Mouse (Mus musculus) liver, adult 2 months (tissue): ENCODE data around the gene A430078G23Rik. TPM values are rescaled to one million over a fixed set of nuclear protein-coding genes. Genes with fewer than 3 reads are reported as not detected.

Source experiments
- DNase-seq: peaks from one replicate; pipeline ENCODE4 v3.0.0-alpha.2; 2011; ENCODE audit warnings: low read depth, low spot score; ENCODE audit errors: extremely low read depth
- H3K27ac ChIP-seq: fragments of 200-500 bp; replicated peaks from 2 replicates; pipeline ENCODE4 v1.5.1; 2012; ENCODE audit warnings: low read depth, mild to moderate bottlenecking, control low read depth, inconsistent platforms, low read length; ENCODE audit not compliant: insufficient read depth
- H3K27me3 ChIP-seq: fragments of 200-500 bp; 2 replicates; pipeline ENCODE4 v1.6.1; 2012; ENCODE audit warnings: mild to moderate bottlenecking, moderate library complexity, low read length, inconsistent platforms; ENCODE audit not compliant: control insufficient read depth, insufficient read depth
- H3K36me3 ChIP-seq: fragments of 200-500 bp; 2 replicates; pipeline ENCODE4 v1.6.1; 2012; ENCODE audit warnings: low read length, inconsistent platforms; ENCODE audit not compliant: control insufficient read depth, insufficient read depth
- H3K4me1 ChIP-seq: fragments of 200-500 bp; 2 replicates; pipeline ENCODE4 v1.6.1; 2011; ENCODE audit warnings: low read length; ENCODE audit not compliant: control insufficient read depth, insufficient read depth
- H3K4me3 ChIP-seq: fragments of 200-500 bp; 2 replicates; pipeline ENCODE4 v1.5.1; 2011; ENCODE audit warnings: low read depth, mild to moderate bottlenecking, control low read depth, low read length, moderate library complexity; ENCODE audit not compliant: insufficient read depth
- H3K79me2 ChIP-seq: fragments of 200-500 bp; 2 replicates; pipeline ENCODE4 v1.6.1; 2012; ENCODE audit warnings: inconsistent platforms, mild to moderate bottlenecking, low read length, moderate library complexity; ENCODE audit not compliant: control insufficient read depth, insufficient read depth
- H3K9ac ChIP-seq: fragments of 200-500 bp; 2 replicates; pipeline ENCODE4 v1.6.1; 2012; ENCODE audit warnings: low read depth, mild to moderate bottlenecking, control low read depth, inconsistent platforms, low read length
- CTCF ChIP-seq: fragments of 200-500 bp; IDR thresholded peaks from 2 replicates; pipeline ENCODE4 v1.5.1; 2011; ENCODE audit warnings: low read depth, low read length, control low read depth
- POLR2A ChIP-seq: fragments of 200-500 bp; IDR thresholded peaks from 2 replicates; pipeline ENCODE4 v1.6.1; 2011; ENCODE audit warnings: low read length, control low read depth; ENCODE audit not compliant: insufficient read depth; ENCODE audit errors: extremely low read depth
- WGBS: fragments of 180-500 bp; shearing (Covaris S2); methylation state at CpG from one replicate; pipeline ENCODE4 v1.1.7; 2018; 5-methylcytosine and 5-hydroxymethylcytosine counted together
- polyA plus RNA-seq: library from polyadenylated mRNA; depleted of rRNA; stranded (reverse); fragments of >200 nt; gene quantifications from 2 replicates; pipeline ENCODE4 v1.2.3, GENCODE M21; 2012
- total RNA-seq: library from RNA; depleted of rRNA; stranded (reverse); fragments of >200 nt; gene quantifications from 2 replicates; pipeline ENCODE4 v1.2.3, GENCODE M21; 2014

The A430078G23Rik gene
- total and polyA plus RNA-seq, 2 experiments, result 0.53 to 0.74 TPM

- 36% methylated on average over 4 of the region's 4 CpGs for WGBS
- Histone ChIP-seq H3K27me3 (no peaks in the 10 kb centered on the region), H3K79me2 (peaks cover 31% of the 10 kb centered on the region), H3K4me3 (no peak overlapping the region), H3K36me3 (no peaks in the 10 kb centered on the region), H3K4me1 (peaks cover 43% of the 10 kb centered on the region), H3K9ac (no peak overlapping the region), H3K27ac (peak overlapping the region; percentile 54)
- no peak for TF ChIP-seq POLR2A
- TF ChIP-seq CTCF, result no peak
- peak; percentile 84 for DNase-seq
These were observed 63.6 kb downstream of the A430078G23Rik start for GRCm38 (mm10) chr8:3416846-3417245.

DNA sequence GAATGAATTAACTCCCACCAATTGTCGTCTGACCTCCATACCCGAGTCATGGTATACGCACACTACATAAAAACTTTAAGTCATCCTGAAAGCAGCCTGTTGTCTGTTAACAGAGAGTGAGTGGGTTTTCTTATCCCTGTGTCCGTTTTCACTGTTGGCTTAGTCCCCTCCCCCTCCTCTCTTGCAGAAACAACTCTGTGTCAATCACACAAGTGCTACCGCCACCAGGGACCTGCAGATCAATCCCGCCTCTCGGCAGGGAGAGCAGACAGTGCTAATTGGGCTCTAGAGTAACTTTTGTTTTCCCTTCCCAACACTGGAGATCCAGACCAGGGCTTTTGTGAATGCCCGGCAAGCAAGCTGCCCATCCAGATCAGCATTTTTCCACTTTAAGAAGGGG, 64.2 kb downstream of the A430078G23Rik start:
- peak overlapping the region; percentile 60 for H3K27ac ChIP-seq
- no peak overlapping the region for H3K4me3 ChIP-seq
- TF ChIP-seq CTCF (no peak), POLR2A (no peak)
- peaks cover 38% of the 10 kb centered on the region for H3K4me1 ChIP-seq
- no peaks in the 10 kb centered on the region for H3K27me3 ChIP-seq
- 21% methylated on average over 8 of the region's 8 CpGs for WGBS
- DNase-seq, result peak; percentile 77
- H3K79me2 ChIP-seq, result peaks cover 31% of the 10 kb centered on the region
- peak overlapping the region; percentile 29; the same call in 1 of the 2 replicates for H3K9ac ChIP-seq
- no peaks in the 10 kb centered on the region for H3K36me3 ChIP-seq

DNA sequence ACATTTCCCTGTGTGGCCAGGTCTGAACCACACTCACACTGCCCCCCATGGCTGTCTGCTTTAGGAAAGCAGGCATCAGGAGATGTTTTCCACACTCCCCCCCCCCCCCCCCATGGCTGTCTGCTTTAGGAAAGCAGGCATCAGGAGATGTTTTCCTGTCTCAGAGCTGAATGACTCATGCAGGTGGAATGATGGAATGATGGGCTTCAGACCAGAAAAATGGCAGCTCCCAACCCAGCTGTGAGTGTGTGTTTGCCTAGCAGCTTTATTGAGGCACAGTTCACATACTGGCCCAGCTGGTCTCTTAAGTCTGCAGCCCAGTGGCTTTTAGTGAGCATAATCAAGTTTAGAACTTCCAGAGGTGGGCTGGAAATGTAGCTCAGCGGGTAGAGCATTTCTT, 64.9 kb downstream of the A430078G23Rik start:
- Histone ChIP-seq H3K4me3 (no peak overlapping the region), H3K79me2 (peaks cover 30% of the 10 kb centered on the region), H3K4me1 (peaks cover 36% of the 10 kb centered on the region), H3K27ac (no peak overlapping the region), H3K9ac (no peak overlapping the region), H3K27me3 (no peaks in the 10 kb centered on the region), H3K36me3 (no peaks in the 10 kb centered on the region)
- DNase-seq, result no peak
- whole genome bisulfite sequencing, result 92% methylated on average over 1 of the region's 1 CpGs
- TF ChIP-seq CTCF (no peak), POLR2A (no peak)

DNA sequence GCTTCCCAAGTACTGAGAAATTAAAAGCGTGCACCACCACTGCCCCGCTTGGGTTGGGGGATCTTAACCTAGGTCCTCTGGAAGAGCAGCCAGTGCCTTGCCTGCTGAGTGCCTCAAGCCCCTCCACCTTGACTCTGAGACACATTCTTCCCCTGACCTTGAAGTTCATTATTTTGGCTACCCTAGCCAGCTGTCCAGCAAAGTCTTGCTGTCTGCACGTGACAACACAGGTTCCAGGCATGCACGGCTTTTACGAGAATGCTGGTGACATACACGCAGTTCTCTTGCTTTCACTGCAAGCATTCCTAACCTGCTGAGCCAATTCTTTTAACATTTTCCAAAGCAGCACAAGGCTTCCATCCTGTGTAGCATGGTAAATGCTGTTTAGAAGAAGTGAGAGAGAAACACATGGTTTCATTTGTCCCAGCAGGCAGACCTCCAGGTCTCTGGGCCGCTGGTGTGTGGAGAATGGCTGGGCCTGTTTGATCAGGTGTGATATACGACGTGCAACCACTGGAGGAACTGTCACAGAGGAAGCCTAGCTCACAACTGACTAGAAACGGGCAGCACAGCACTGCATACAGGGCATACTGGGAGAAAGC, 67.0 kb downstream of the A430078G23Rik start:
- Histone ChIP-seq H3K36me3 (no peaks in the 10 kb centered on the region), H3K27ac (no peak overlapping the region), H3K9ac (no peak overlapping the region), H3K79me2 (peaks cover 34% of the 10 kb centered on the region), H3K4me1 (peaks cover 19% of the 10 kb centered on the region), H3K4me3 (no peak overlapping the region), H3K27me3 (no peaks in the 10 kb centered on the region)
- TF ChIP-seq CTCF (no peak), POLR2A (no peak)
- no peak for DNase-seq
- 94% methylated on average over 10 of the region's 10 CpGs for WGBS

DNA sequence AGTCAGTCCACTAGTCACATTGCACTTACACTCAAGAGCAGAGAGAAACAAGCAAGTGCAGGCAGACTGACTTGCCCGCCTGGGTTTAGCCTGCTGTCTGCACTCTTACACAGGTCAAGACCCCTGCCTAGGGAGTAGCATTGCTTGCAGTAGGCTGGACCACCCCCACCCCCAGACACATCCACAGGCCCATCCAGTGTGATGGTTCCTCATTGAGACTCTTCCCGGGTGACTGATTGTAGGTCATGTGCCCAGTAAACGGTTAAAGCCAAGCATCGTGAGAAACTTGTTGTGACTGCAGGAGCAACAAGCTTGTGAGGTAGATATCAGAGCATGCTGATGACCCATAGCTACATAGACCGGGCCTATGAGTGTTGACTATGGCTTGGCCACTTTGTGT, 68.3 kb downstream of the A430078G23Rik start:
- Histone ChIP-seq H3K79me2 (peaks cover 34% of the 10 kb centered on the region), H3K4me3 (no peak overlapping the region), H3K36me3 (no peaks in the 10 kb centered on the region), H3K27me3 (no peaks in the 10 kb centered on the region), H3K27ac (no peak overlapping the region), H3K4me1 (peaks cover 9% of the 10 kb centered on the region), H3K9ac (no peak overlapping the region)
- DNase-seq, result no peak
- WGBS, result 89% methylated on average over 5 of the region's 5 CpGs
- TF ChIP-seq POLR2A (no peak), CTCF (no peak)

DNA sequence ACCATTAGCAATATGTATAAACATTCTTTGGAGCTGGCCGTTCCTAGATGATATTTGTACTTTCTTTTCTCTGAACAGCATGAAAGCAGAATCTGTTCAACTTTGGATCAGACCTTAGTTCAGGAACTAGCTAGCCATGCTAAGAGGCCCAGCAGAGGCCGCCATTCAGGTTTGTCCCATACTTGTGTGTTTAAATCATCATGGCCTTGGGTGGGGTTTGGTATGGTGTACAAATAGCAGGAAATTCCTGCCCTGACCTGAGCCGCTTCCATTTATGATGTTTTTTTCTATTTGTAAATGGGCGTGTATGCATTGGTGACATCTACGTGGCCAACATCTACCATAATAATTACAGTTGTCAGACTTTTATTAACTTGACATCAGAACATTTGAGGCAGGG, 72.0 kb downstream of the A430078G23Rik start:
- WGBS, result 90% methylated on average over 5 of the region's 5 CpGs
- Histone ChIP-seq H3K79me2 (peaks cover 19% of the 10 kb centered on the region; the same call in 1 of the 2 replicates), H3K27ac (no peak overlapping the region), H3K36me3 (peaks cover 10% of the 10 kb centered on the region; the same call in 1 of the 2 replicates), H3K4me3 (no peak overlapping the region), H3K27me3 (no peaks in the 10 kb centered on the region), H3K9ac (no peak overlapping the region), H3K4me1 (no peaks in the 10 kb centered on the region)
- TF ChIP-seq CTCF (no peak), POLR2A (no peak)
- no peak for DNase-seq
